Mouse (Mus musculus): ENCODE measurements at regions not wholly inside any gene's neighbourhood (a gene's known extent, or its start where the extent isn't known, plus 50 kb on each side); places are given as distances from the start of the nearest gene placed in this dataset.

GRCm38 (mm10) chr2:63434327-63434726 is 250.2 kb upstream of the Kcnh7 start:
- no peak for TF ChIP-seq CTCF (IDR thresholded peaks at IDR 0.05; ENCODE audit: borderline replicate concordance, insufficient read depth, low read length)
- TF ChIP-seq POLR2A (IDR thresholded peaks at IDR 0.05; ENCODE audit: low read depth, low read length): no peak

All from embryonic fibroblast, embryonic 13.5 days (primary cell).